Mouse (Mus musculus): ENCODE measurements around the gene Arhgap19. TPM values are rescaled to one million over a fixed set of nuclear protein-coding genes. Genes with fewer than 3 reads are reported as not detected.

The Arhgap19 gene
- polyA plus RNA-seq, 1 experiment from 2014 or later = 12.9 TPM

DNA sequence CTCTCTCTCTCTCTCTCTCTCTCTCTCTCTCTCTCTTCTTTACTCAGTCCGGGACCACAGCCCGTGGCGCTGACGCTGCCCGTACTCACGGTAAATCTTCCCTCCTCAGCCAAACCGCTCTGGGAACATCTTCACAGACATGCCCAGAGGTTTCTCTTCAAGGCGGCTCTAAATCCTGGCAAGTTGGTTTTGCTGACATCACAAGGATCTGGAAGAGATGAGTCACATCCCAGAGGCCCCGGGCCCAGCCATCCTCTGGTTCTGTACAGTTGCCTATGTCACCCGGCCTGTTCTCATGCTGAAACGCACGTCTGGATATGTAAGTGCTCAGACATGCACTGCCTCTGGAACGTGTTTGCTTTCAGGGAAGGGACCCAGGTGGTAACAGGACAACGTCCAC, 54.4 kb downstream of the Arhgap19 start:
- H3K27ac ChIP-seq (ENCODE audit: low read depth) = no peak overlapping the region
- peaks cover 4% of the 10 kb centered on the region for H3K4me1 ChIP-seq (ENCODE audit: insufficient read depth)
- H3K9me3 ChIP-seq (ENCODE audit: low read length) = no peaks in the 10 kb centered on the region
- peaks cover 23% of the 10 kb centered on the region for H3K27me3 ChIP-seq (ENCODE audit: insufficient read depth, low read length)
- H3K9ac ChIP-seq (replicated peaks) = no peak overlapping the region
- H3K36me3 ChIP-seq (replicated peaks; ENCODE audit: insufficient read depth, low read length) = no peaks in the 10 kb centered on the region
- ATAC-seq (no peak), DNase-seq (no peak)
- TF ChIP-seq EP300 (IDR thresholded peaks at IDR 0.05; ENCODE audit: low read depth) = no peak
- TF ChIP-seq CTCF (IDR thresholded peaks at IDR 0.05; ENCODE audit: low read depth) = no peak
- H3K4me3 ChIP-seq (ENCODE audit: low read depth, low read length) = no peak overlapping the region
- no peak overlapping the region for H3K4me2 ChIP-seq (ENCODE audit: low read depth, low read length)
- WGBS (ENCODE audit: insufficient replicate concordance) = 86% methylated on average over 14 of the region's 14 CpGs

DNA sequence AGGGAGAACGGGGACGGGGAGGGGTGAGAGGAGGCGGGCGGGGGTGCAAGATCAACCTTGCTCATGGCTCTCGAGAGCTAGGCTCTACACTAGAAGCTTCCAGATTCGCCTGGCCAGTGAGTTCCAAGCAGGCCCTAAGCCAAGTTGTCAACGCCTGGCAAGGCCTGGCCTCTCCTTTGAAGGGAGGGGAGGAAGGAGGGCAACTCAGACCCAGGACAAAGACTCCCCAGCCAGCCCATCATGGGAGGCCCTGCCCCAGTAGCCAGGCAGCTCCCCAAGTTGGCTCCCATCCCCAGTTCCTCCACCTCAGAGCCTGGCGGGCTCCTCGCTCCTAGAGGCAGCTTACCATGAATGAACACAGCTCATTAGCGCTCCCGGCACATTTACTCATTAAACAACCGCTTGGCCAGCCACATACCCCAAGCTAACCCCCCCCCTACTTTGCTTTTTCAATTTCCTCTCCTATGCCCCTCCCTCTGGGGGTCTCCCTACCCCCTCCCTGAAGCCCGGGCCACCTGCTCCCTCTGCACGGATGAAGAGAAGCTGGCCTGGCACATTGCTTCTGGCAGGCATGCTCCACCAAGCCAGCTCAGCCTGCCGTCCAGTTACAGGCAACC, 55.8 kb downstream of the Arhgap19 start:
- Histone ChIP-seq H3K27ac (ENCODE audit: low read depth) (no peak overlapping the region), H3K9ac (replicated peaks) (no peak overlapping the region), H3K4me2 (ENCODE audit: low read depth, low read length) (no peak overlapping the region), H3K36me3 (replicated peaks; ENCODE audit: insufficient read depth, low read length) (no peaks in the 10 kb centered on the region), H3K9me3 (ENCODE audit: low read length) (no peaks in the 10 kb centered on the region), H3K4me1 (ENCODE audit: insufficient read depth) (peaks cover 4% of the 10 kb centered on the region), H3K4me3 (ENCODE audit: low read depth, low read length) (no peak overlapping the region), H3K27me3 (ENCODE audit: insufficient read depth, low read length) (peaks cover 33% of the 10 kb centered on the region)
- no peak for ATAC-seq
- DNase-seq = no peak
- TF ChIP-seq EP300 (IDR thresholded peaks at IDR 0.05; ENCODE audit: low read depth) (no peak), CTCF (IDR thresholded peaks at IDR 0.05; ENCODE audit: low read depth) (no peak)
- WGBS (ENCODE audit: insufficient replicate concordance) = 54% methylated on average over 15 of the region's 15 CpGs

DNA sequence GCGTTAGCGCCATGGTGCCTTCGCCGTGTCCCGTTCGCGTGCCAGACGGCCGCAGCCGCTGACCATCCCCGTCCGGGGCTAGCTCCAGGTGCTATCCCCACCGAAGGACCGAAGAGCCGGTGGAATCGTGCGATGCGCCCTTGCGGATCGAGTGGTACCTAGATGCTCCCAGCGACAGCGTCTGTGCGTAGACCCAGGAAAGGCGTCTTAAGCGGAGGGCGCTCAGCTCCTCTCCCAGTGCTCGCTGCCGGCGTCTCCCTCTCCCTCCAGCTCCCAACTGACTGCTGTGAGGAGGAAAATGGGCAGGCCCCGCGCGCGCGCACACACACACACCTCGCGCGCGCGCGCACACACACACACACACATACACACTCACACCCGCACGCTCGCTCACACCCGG, 58.5 kb downstream of the Arhgap19 start, which contains the start of gene Slit1:
TSS of gene Slit1 (minus strand) at position 270 of the 400 bp plus-strand sequence.
- Histone ChIP-seq H3K36me3 (replicated peaks; ENCODE audit: insufficient read depth, low read length) (no peaks in the 10 kb centered on the region), H3K9me3 (ENCODE audit: low read length) (no peaks in the 10 kb centered on the region), H3K27me3 (ENCODE audit: insufficient read depth, low read length) (peaks cover 41% of the 10 kb centered on the region), H3K4me2 (ENCODE audit: low read depth, low read length) (peak within 1 kb of the TSS; percentile 55), H3K9ac (replicated peaks) (no peak within 1 kb of the TSS), H3K4me3 (ENCODE audit: low read depth, low read length) (peak within 1 kb of the TSS; percentile 22; the same call in 1 of the 2 replicates), H3K4me1 (ENCODE audit: insufficient read depth) (peaks cover 4% of the 10 kb centered on the region), H3K27ac (ENCODE audit: low read depth) (no peak within 1 kb of the TSS)
- WGBS (ENCODE audit: insufficient replicate concordance) = 5% methylated on average over 34 of the region's 44 CpGs
- ATAC-seq = no peak
- TF ChIP-seq EP300 (IDR thresholded peaks at IDR 0.05; ENCODE audit: low read depth) = no peak
- no peak for TF ChIP-seq CTCF (IDR thresholded peaks at IDR 0.05; ENCODE audit: low read depth)
- no peak for DNase-seq

DNA sequence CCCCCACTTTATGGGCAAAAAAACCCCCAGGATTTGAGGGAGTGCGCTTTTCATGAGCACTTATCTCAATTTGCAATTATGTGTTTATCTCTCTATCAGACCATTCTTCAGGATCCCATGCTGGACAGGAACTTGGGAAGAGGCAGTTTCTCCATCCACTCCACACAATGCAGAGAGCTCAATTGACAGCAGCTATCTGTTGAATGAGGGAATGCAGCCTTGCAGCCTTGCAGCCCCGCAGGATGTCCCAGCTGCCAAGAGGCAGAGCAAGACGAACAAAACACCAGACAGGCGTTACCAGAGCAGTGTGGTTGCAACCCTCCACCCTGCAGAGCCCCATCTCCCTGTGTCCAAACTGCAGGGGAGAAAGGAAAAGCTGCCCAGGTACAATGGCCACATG, 63.0 kb downstream of the Arhgap19 start:
- Histone ChIP-seq H3K36me3 (replicated peaks; ENCODE audit: insufficient read depth, low read length) (no peaks in the 10 kb centered on the region), H3K9me3 (ENCODE audit: low read length) (no peaks in the 10 kb centered on the region), H3K9ac (replicated peaks) (no peak overlapping the region), H3K27ac (ENCODE audit: low read depth) (no peak overlapping the region), H3K4me2 (ENCODE audit: low read depth, low read length) (no peak overlapping the region), H3K27me3 (ENCODE audit: insufficient read depth, low read length) (peaks cover 42% of the 10 kb centered on the region), H3K4me1 (ENCODE audit: insufficient read depth) (peaks cover 4% of the 10 kb centered on the region), H3K4me3 (ENCODE audit: low read depth, low read length) (no peak overlapping the region)
- TF ChIP-seq CTCF (IDR thresholded peaks at IDR 0.05; ENCODE audit: low read depth) (no peak), EP300 (IDR thresholded peaks at IDR 0.05; ENCODE audit: low read depth) (no peak)
- no peak for DNase-seq
- ATAC-seq = no peak
- 25% methylated on average over 4 of the region's 4 CpGs for WGBS (ENCODE audit: insufficient replicate concordance)

DNA sequence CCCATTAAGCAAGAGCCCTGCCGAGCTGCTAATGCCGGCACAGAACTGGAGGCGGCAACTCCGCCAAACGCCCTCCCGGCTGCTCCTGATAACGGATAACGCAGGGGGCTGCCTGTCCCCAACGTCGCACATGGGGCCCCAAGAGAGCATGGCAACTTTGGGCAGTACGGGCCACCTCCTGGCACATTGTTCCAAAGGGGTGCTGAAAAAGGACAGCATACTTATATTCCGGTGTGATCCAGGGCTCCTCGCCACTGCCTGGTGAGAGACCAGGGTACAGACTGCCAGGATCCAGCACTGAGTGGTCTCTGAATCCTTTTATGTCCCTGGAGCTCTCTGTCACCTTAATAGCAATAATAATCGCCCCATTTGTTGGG, 63.4 kb downstream of the Arhgap19 start:
- Histone ChIP-seq H3K27me3 (ENCODE audit: insufficient read depth, low read length) (peaks cover 37% of the 10 kb centered on the region), H3K9me3 (ENCODE audit: low read length) (no peaks in the 10 kb centered on the region), H3K4me1 (ENCODE audit: insufficient read depth) (peaks cover 2% of the 10 kb centered on the region), H3K9ac (replicated peaks) (no peak overlapping the region), H3K4me3 (ENCODE audit: low read depth, low read length) (no peak overlapping the region), H3K36me3 (replicated peaks; ENCODE audit: insufficient read depth, low read length) (no peaks in the 10 kb centered on the region), H3K27ac (ENCODE audit: low read depth) (no peak overlapping the region), H3K4me2 (ENCODE audit: low read depth, low read length) (0 out of 2 replicates have a peak overlapping the region, but pooled peaks have one; percentile 38)
- TF ChIP-seq EP300 (IDR thresholded peaks at IDR 0.05; ENCODE audit: low read depth) = no peak
- TF ChIP-seq CTCF (IDR thresholded peaks at IDR 0.05; ENCODE audit: low read depth) = no peak
- no peak for ATAC-seq
- WGBS (ENCODE audit: insufficient replicate concordance) = 16% methylated on average over 14 of the region's 14 CpGs
- DNase-seq = no peak

DNA sequence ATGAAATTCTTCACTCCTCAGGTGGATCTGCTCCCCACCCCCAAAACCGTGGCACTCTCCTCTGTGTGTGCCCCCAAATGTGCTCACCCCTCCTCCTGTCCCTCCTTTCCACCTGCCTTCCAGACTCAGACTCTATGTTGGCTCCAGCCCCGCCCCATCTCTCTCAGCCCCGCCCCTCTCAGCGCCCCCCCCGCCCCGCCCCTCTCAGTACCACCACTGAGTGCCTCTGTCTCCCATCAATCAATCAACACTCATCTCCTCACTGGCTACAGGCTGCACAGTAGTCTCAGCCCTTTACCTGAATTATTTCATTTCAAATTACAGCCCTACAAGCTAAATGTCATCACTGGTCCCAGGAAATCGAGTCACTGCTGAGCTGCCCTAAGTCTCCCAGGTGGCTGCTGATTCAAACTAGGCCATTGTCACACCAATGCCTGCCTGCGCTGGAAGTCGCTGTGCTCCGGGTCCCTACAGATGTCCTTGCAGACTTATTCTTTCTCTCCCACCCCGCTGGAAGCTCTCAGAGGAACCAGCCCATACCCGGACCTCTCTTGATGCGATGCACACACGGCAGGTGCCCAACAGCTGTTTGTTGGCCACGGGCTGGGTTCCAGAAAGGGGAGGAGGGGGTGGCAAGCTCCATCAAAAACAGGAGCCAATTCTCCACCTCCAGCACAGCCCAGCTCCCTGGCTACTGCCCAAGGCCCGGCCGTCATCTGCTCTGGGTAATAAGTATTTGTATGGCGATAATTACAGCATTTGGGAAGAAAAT, 64.0 kb downstream of the Arhgap19 start:
- Histone ChIP-seq H3K27me3 (ENCODE audit: insufficient read depth, low read length) (peaks cover 32% of the 10 kb centered on the region), H3K4me2 (ENCODE audit: low read depth, low read length) (peak overlapping the region; percentile 38; the same call in 1 of the 2 replicates), H3K36me3 (replicated peaks; ENCODE audit: insufficient read depth, low read length) (no peaks in the 10 kb centered on the region), H3K4me1 (ENCODE audit: insufficient read depth) (no peaks in the 10 kb centered on the region; the same call in 1 of the 2 replicates), H3K9ac (replicated peaks) (no peak overlapping the region), H3K27ac (ENCODE audit: low read depth) (no peak overlapping the region), H3K4me3 (ENCODE audit: low read depth, low read length) (no peak overlapping the region), H3K9me3 (ENCODE audit: low read length) (no peaks in the 10 kb centered on the region)
- DNase-seq (no peak), ATAC-seq (no peak)
- TF ChIP-seq EP300 (IDR thresholded peaks at IDR 0.05; ENCODE audit: low read depth) (no peak), CTCF (IDR thresholded peaks at IDR 0.05; ENCODE audit: low read depth) (no peak)
- WGBS (ENCODE audit: insufficient replicate concordance) = 8% methylated on average over 18 of the region's 18 CpGs
